Mouse (Mus musculus) forebrain, embryonic 13.5 days (tissue): ENCODE measurements around the gene Rnf11. TPM values are rescaled to one million over a fixed set of nuclear protein-coding genes. Genes with fewer than 3 reads are reported as not detected.
"Not testable (repeated sequence)": the region's sequence is repeated elsewhere in the genome, so short reads cannot be mapped to it uniquely, and the experiment has no call there.

Experiments used
- ATAC-seq: fragments of 200-750 bp; cut with Nextera tagmentation; 2 replicates; pipeline ENCODE4 v1.8.0; 2017
- H3K27ac ChIP-seq: fragments of 300-500 bp; sonication (generic); 2 replicates; pipeline ENCODE4 v1.5.1; 2015; ENCODE audit warnings: inconsistent platforms, mild to moderate bottlenecking, moderate library complexity
- H3K27me3 ChIP-seq: fragments of 300-500 bp; sonication (generic); 2 replicates; pipeline ENCODE4 v1.6.1; 2015; ENCODE audit warnings: mild to moderate bottlenecking, inconsistent platforms
- H3K36me3 ChIP-seq: fragments of 300-500 bp; sonication (generic); 2 replicates; pipeline ENCODE4 v1.6.1; 2015; ENCODE audit warnings: mild to moderate bottlenecking, inconsistent platforms; ENCODE audit not compliant: poor library complexity, severe bottlenecking
- H3K4me1 ChIP-seq: fragments of 300-500 bp; sonication (generic); 2 replicates; pipeline ENCODE4 v1.6.1; 2015; ENCODE audit warnings: inconsistent platforms
- H3K4me2 ChIP-seq: fragments of 300-500 bp; sonication (generic); 2 replicates; pipeline ENCODE4 v1.6.1; 2015; ENCODE audit warnings: inconsistent platforms, mild to moderate bottlenecking, moderate library complexity
- H3K4me3 ChIP-seq: fragments of 300-500 bp; sonication (generic); 2 replicates; pipeline ENCODE4 v1.5.1; 2015; ENCODE audit warnings: mild to moderate bottlenecking, inconsistent platforms
- H3K9ac ChIP-seq: fragments of 300-500 bp; sonication (generic); 2 replicates; pipeline ENCODE4 v1.6.1; 2015; ENCODE audit warnings: mild to moderate bottlenecking, inconsistent platforms
- H3K9me3 ChIP-seq: fragments of 300-500 bp; sonication (generic); replicated peaks from 2 replicates; pipeline ENCODE4 v1.6.1; 2016; ENCODE audit warnings: inconsistent platforms
- WGBS: fragments of 180-500 bp; shearing (Covaris S2); methylation state at CpG from one replicate; pipeline ENCODE4 v1.1.7; 2015; 5-methylcytosine and 5-hydroxymethylcytosine counted together
- polyA plus RNA-seq: library from polyadenylated mRNA; unstranded; fragments of >200 nt; fragmentation: Nextera tagmentation; extraction: Ambion mirVana; gene quantifications from 2 replicates; pipeline ENCODE4 v1.2.1, GENCODE M21; 2015

The Rnf11 gene
- polyA plus RNA-seq, 1 experiment from 2014 or later, result 46.5 TPM

- 4% methylated on average over 13 of the region's 24 CpGs for WGBS
- H3K9ac ChIP-seq, result peak overlapping the region; percentile 80
These were observed 77.4 kb downstream of the Rnf11 start for GRCm38 (mm10) chr4:109407176-109407520.

GRCm38 (mm10) chr4:109406486-109407175 is 77.9 kb downstream of the Rnf11 start, which contains the start of gene Ttc39a:
TSS of gene Ttc39a (plus strand) at chr4:109406623.
- Histone ChIP-seq H3K9me3 (no peaks in the 10 kb centered on the region), H3K9ac (peak within 1 kb of the TSS; percentile 80), H3K4me3 (peak within 1 kb of the TSS; percentile 64), H3K4me2 (peak within 1 kb of the TSS; percentile 100), H3K27ac (0 out of 2 replicates have a peak within 1 kb of the TSS, but pooled peaks have one; percentile 25), H3K27me3 (peaks cover 10% of the 10 kb centered on the region; the same call in 1 of the 2 replicates), H3K36me3 (no peaks in the 10 kb centered on the region), H3K4me1 (peaks cover 16% of the 10 kb centered on the region)
- ATAC-seq, result peak; percentile 65
- WGBS, result under 1% methylated on average over 54 of the region's 56 CpGs

More at GRCm38 (mm10) chr4:109407176-109407520, 77.4 kb downstream of the Rnf11 start:
- Histone ChIP-seq H3K9me3 (no peaks in the 10 kb centered on the region), H3K4me3 (peak overlapping the region; percentile 64), H3K27me3 (peaks cover 10% of the 10 kb centered on the region; the same call in 1 of the 2 replicates), H3K4me1 (peaks cover 16% of the 10 kb centered on the region), H3K27ac (no peak overlapping the region), H3K36me3 (no peaks in the 10 kb centered on the region), H3K4me2 (peak overlapping the region; percentile 100)
- ATAC-seq, result peak; percentile 34

GRCm38 (mm10) chr4:109406054-109406485 is 78.5 kb downstream of the Rnf11 start:
- Histone ChIP-seq H3K4me1 (peaks cover 16% of the 10 kb centered on the region), H3K9ac (0 out of 2 replicates have a peak overlapping the region, but pooled peaks have one; percentile 80), H3K4me3 (peak overlapping the region; percentile 64), H3K36me3 (no peaks in the 10 kb centered on the region), H3K27ac (0 out of 2 replicates have a peak overlapping the region, but pooled peaks have one; percentile 25), H3K9me3 (no peaks in the 10 kb centered on the region), H3K27me3 (peaks cover 10% of the 10 kb centered on the region; the same call in 1 of the 2 replicates), H3K4me2 (peak overlapping the region; percentile 100)
- ATAC-seq, result peak; percentile 61
- 11% methylated on average over 3 of the region's 3 CpGs for WGBS

- Histone ChIP-seq H3K4me2 (peak overlapping the region; percentile 100; the same call in 1 of the 2 replicates), H3K4me1 (peaks cover 16% of the 10 kb centered on the region), H3K27me3 (peaks cover 10% of the 10 kb centered on the region; the same call in 1 of the 2 replicates), H3K27ac (0 out of 2 replicates have a peak overlapping the region, but pooled peaks have one; percentile 25), H3K36me3 (no peaks in the 10 kb centered on the region), H3K4me3 (no peak overlapping the region), H3K9me3 (no peaks in the 10 kb centered on the region), H3K9ac (no peak overlapping the region)
- 49% methylated on average over 8 of the region's 8 CpGs for WGBS
- peak; percentile 58 for ATAC-seq
These were observed 79.1 kb downstream of the Rnf11 start for GRCm38 (mm10) chr4:109405415-109405814.

- H3K27ac ChIP-seq, H3K9ac ChIP-seq, ATAC-seq, H3K4me2 ChIP-seq, H3K27me3 ChIP-seq, H3K9me3 ChIP-seq, H3K36me3 ChIP-seq, H3K4me3 ChIP-seq: not testable (repeated sequence)
- H3K4me1 ChIP-seq, result peaks cover 16% of the 10 kb centered on the region
- 85% methylated on average over 3 of the region's 3 CpGs for WGBS
These were observed 79.6 kb downstream of the Rnf11 start for GRCm38 (mm10) chr4:109404908-109405307.

- H3K36me3 ChIP-seq, result no peaks in the 10 kb centered on the region
- no peak overlapping the region for H3K4me2 ChIP-seq
- no peak overlapping the region for H3K9ac ChIP-seq
- WGBS, result 74% methylated on average over 5 of the region's 5 CpGs
- no peak for ATAC-seq
- H3K27ac ChIP-seq, result no peak overlapping the region
- H3K4me3 ChIP-seq, result no peak overlapping the region
- H3K27me3 ChIP-seq, result no peaks in the 10 kb centered on the region
- H3K9me3 ChIP-seq, result no peaks in the 10 kb centered on the region
- peaks cover 8% of the 10 kb centered on the region for H3K4me1 ChIP-seq
These were observed 83.3 kb downstream of the Rnf11 start for GRCm38 (mm10) chr4:109401176-109401689.

Other genes starting within 250 kb of the Rnf11 start
- gene Eps15, start 204.5 kb downstream of the Rnf11 start, polyA plus RNA-seq, result 38.3 and 44.8 TPM in 2 replicates
- gene Ttc39a, start 78.1 kb downstream of the Rnf11 start, polyA plus RNA-seq, result 0.86 and 1.0 TPM in 2 replicates
- not detected in 2 replicates for gene 4930522H14Rik, start 46.6 kb upstream of the Rnf11 start, polyA plus RNA-seq
- gene Cdkn2c, start 182.5 kb upstream of the Rnf11 start, polyA plus RNA-seq, result 9.9 and 13.5 TPM in 2 replicates
- 28.0 and 30.4 TPM in 2 replicates for gene Faf1, start 191.9 kb upstream of the Rnf11 start, polyA plus RNA-seq